Mouse (Mus musculus): ENCODE results near the gene Nup107. TPM values are rescaled to one million over a fixed set of nuclear protein-coding genes. Genes with fewer than 3 reads are reported as not detected.

Gene Nup107
- polyA plus RNA-seq, 1 experiment from 2014 or later: 33.7 TPM

DNA sequence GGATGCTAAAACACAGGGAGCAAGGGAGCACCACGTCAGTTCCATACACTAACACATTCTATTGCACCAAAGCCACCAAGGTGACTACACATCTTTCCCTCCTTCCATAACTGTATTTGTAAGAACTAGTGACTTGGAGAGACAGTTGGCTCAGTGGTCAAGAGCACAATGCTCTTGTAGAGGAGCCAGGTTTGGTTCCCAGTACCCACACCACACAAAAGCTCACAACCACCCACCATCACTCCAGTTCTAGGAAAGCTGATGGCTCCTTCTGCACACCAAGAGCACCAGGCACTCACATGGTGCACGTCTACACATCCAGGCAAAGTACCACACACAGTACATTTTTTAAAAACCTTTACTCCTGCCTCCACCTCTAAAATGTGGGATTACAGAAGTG lies 10.4 kb downstream of the Nup107 start:
- no peaks in the 10 kb centered on the region for H3K27me3 ChIP-seq (replicated peaks)
- H3K4me1 ChIP-seq: no peaks in the 10 kb centered on the region
- H3K9ac ChIP-seq: no peak overlapping the region
- ATAC-seq (replicated peaks): no peak
- no peaks in the 10 kb centered on the region for H3K9me3 ChIP-seq
- H3K4me2 ChIP-seq: no peak overlapping the region
- H3K36me3 ChIP-seq (replicated peaks): peaks cover 28% of the 10 kb centered on the region
- H3K27ac ChIP-seq: no peak overlapping the region
- 96% methylated on average over 2 of the region's 2 CpGs for WGBS
- no peak overlapping the region for H3K4me3 ChIP-seq

DNA sequence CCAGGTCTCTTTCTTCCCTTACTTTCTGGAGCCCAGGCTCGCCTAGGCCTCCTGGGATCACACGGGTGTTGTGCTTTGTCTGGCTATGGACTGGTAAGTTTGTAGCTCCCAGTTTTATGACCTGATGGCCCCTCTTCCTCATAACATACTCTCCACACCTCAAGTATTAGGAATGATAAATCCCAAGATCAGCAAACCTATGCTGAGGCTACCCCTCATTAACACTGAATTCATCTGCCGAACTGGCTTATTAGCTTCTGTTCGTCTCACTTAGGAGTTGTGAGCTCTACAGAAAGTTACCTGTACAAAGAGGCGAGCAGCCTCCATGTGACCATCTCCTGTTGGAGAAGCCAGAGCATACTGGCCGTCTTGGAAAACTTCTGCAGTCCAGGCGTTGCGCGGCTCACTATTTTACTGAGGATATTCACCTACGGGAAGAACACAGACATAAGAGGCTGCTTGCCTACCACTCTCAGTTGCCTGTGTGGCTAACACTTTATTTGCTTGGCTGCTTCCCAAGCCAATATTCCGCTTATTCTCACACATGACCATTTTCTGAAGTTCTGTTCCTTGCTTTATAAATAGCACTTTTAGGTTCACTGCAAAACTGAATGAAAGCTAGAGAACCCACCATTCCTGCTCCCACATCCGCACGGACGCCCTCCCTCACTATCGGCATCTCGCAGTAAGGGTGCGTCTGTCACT lies 11.3 kb downstream of the Nup107 start:
- Histone ChIP-seq H3K4me2 (no peak overlapping the region), H3K27ac (no peak overlapping the region), H3K4me3 (no peak overlapping the region), H3K9me3 (no peaks in the 10 kb centered on the region), H3K9ac (no peak overlapping the region), H3K36me3 (replicated peaks) (peaks cover 26% of the 10 kb centered on the region), H3K4me1 (no peaks in the 10 kb centered on the region), H3K27me3 (replicated peaks) (no peaks in the 10 kb centered on the region)
- ATAC-seq (replicated peaks): no peak
- WGBS: 96% methylated on average over 17 of the region's 17 CpGs

DNA sequence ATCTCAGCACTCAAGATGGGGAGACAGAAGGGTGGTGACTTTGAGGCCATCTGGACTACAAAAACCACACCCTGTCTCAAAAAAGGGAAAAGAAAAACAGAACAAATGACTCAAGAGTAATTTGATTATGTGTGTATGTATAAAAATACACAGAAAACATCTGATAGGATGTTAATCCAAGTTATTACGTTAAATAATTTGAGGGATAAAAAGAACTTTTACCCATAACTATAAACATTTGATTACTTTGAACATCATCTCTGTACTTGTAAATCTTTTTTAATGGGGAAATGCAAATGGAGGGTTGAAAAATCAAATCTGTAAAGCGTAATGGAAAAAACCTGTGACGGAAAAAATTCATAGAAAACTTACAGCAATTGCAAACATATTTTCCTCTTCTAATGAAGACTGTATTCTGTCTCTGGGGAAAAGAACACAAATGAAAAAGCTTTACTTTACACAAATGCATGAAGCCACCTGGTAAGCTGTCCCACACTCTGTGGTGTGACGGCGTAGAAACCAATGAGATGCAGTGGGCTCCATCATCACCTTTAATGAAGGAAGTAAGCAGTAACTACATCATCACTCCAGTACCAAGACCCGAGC lies 12.1 kb downstream of the Nup107 start:
- Histone ChIP-seq H3K9ac (no peak overlapping the region), H3K36me3 (replicated peaks) (peaks cover 31% of the 10 kb centered on the region; the same call in 1 of the 2 replicates), H3K9me3 (no peaks in the 10 kb centered on the region), H3K27ac (no peak overlapping the region), H3K4me2 (no peak overlapping the region), H3K4me1 (no peaks in the 10 kb centered on the region), H3K27me3 (replicated peaks) (no peaks in the 10 kb centered on the region), H3K4me3 (no peak overlapping the region)
- no peak for ATAC-seq (replicated peaks)
- 97% methylated on average over 6 of the region's 6 CpGs for whole genome bisulfite sequencing

- no peak overlapping the region for H3K4me3 ChIP-seq
Measured at GRCm38 (mm10) chr10:117779581-117780305, 12.8 kb downstream of the Nup107 start.

GRCm38 (mm10) chr10:117778951-117779350 lies 13.6 kb downstream of the Nup107 start:
- Histone ChIP-seq H3K36me3 (replicated peaks) (peaks cover 32% of the 10 kb centered on the region), H3K4me3 (no peak overlapping the region), H3K9ac (no peak overlapping the region), H3K9me3 (no peaks in the 10 kb centered on the region), H3K27ac (no peak overlapping the region), H3K4me2 (no peak overlapping the region), H3K4me1 (no peaks in the 10 kb centered on the region), H3K27me3 (replicated peaks) (no peaks in the 10 kb centered on the region)
- 95% methylated on average over 4 of the region's 4 CpGs for WGBS
- no peak for ATAC-seq (replicated peaks)

More at GRCm38 (mm10) chr10:117779581-117780305, 12.8 kb downstream of the Nup107 start:
- H3K36me3 ChIP-seq (replicated peaks): peaks cover 31% of the 10 kb centered on the region; the same call in 1 of the 2 replicates
- H3K27ac ChIP-seq: no peak overlapping the region
- no peak overlapping the region for H3K4me2 ChIP-seq
- H3K27me3 ChIP-seq (replicated peaks): no peaks in the 10 kb centered on the region
- WGBS: 92% methylated on average over 8 of the region's 8 CpGs
- no peaks in the 10 kb centered on the region for H3K9me3 ChIP-seq
- no peaks in the 10 kb centered on the region for H3K4me1 ChIP-seq
- no peak for ATAC-seq (replicated peaks)
- H3K9ac ChIP-seq: no peak overlapping the region

DNA sequence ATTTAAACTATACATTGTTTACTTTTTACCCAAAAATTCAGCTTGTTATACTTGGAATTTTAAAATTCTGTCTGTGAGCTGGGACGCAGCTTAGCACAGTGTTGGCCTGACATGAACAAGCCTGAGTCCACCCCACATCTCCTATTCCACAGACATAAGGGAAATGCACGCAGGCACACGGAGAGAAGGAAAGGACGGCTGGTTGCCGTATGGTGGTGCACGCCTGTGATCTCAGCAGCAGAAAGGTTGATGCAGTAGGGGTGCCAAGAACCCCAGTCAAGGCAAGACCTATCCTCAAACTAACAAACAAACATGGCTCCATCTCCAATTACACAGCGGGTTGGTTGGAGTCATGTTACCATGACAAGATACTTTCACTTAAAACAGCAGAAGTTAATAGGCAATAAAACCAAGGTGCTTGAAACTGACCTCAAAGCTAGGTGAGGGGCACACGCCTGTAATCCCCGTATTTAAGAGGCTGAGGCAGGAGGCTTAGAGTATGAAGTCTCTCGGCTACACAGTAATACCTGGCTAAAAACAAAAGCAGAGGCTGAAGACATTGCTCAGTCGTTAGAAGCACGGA lies 14.1 kb downstream of the Nup107 start:
- Histone ChIP-seq H3K9me3 (no peaks in the 10 kb centered on the region), H3K36me3 (replicated peaks) (peaks cover 31% of the 10 kb centered on the region), H3K27ac (no peak overlapping the region), H3K4me2 (no peak overlapping the region), H3K4me3 (no peak overlapping the region), H3K27me3 (replicated peaks) (no peaks in the 10 kb centered on the region), H3K9ac (no peak overlapping the region), H3K4me1 (no peaks in the 10 kb centered on the region)
- ATAC-seq (replicated peaks): no peak
- WGBS: 96% methylated on average over 12 of the region's 12 CpGs

GRCm38 (mm10) chr10:117777501-117778327 lies 14.8 kb downstream of the Nup107 start:
- H3K27ac ChIP-seq: no peak overlapping the region
- 96% methylated on average over 17 of the region's 17 CpGs for WGBS
- ATAC-seq (replicated peaks): no peak
- H3K36me3 ChIP-seq (replicated peaks): peaks cover 36% of the 10 kb centered on the region
- no peak overlapping the region for H3K9ac ChIP-seq
- H3K4me2 ChIP-seq: no peak overlapping the region
- no peaks in the 10 kb centered on the region for H3K4me1 ChIP-seq
- H3K4me3 ChIP-seq: no peak overlapping the region
- no peaks in the 10 kb centered on the region for H3K27me3 ChIP-seq (replicated peaks)
- no peaks in the 10 kb centered on the region for H3K9me3 ChIP-seq

DNA sequence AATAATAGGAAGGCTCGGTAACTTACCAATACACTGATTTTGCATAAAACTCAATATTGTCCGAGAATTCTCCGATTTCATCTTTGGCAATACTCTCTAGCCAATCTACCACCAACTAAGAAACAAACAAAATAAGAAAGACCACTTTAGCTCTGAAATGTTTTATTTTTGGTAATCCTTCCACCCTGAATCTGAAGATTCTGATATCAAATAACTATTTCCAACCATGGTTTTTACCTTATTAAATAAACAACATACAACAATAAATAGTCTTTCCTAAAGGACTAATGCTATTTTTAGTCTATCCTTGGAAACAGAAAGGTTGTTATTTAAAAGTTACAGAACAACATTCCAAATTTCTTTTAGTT lies 15.4 kb downstream of the Nup107 start:
- Histone ChIP-seq H3K9ac (no peak overlapping the region), H3K27ac (no peak overlapping the region), H3K27me3 (replicated peaks) (no peaks in the 10 kb centered on the region), H3K36me3 (replicated peaks) (peaks cover 41% of the 10 kb centered on the region), H3K4me1 (no peaks in the 10 kb centered on the region), H3K4me3 (no peak overlapping the region), H3K9me3 (no peaks in the 10 kb centered on the region), H3K4me2 (no peak overlapping the region)
- no peak for ATAC-seq (replicated peaks)
- 94% methylated on average over 3 of the region's 3 CpGs for WGBS

DNA sequence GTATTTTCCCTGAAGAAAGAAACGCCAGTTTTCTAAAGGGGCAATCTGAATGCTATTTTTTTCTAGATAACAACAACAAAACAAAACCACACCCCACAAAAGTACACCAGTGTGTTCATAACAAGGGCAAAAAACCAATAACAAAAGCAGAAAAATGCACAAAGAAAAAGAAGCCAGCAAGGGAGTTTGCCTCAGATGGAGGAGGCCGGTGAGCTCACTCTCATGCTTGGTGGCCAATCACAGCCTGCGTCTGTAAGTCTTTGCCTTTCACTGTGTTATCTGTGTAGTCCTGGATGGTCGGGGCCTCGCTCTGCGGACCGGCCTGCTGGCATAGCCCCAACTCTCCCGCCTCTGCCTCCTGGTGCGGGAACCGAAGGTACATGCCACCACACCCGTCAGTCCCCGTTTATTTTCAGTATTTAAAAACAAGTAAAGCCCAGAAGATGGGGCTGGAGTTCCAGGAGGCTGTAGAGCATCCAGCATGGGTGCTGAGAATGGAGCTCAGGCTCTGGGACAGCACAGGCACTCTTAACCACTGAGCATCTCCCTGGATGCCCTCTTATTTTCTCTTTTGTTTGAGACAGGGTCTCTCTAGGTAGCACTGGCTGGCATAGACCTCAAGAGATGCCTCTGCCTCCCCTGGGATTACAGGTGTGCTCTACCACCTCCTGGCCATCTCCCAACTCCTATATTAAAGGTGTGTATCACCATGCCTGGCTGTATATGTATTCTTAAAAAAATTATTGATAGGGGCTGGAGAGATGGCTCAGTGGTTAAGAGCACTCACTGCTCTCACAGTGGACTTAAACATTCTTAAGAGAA lies 16.0 kb downstream of the Nup107 start:
- Histone ChIP-seq H3K4me2 (no peak overlapping the region), H3K9ac (no peak overlapping the region), H3K4me3 (no peak overlapping the region), H3K36me3 (replicated peaks) (peaks cover 41% of the 10 kb centered on the region), H3K27ac (no peak overlapping the region), H3K4me1 (no peaks in the 10 kb centered on the region), H3K9me3 (no peaks in the 10 kb centered on the region), H3K27me3 (replicated peaks) (no peaks in the 10 kb centered on the region)
- ATAC-seq (replicated peaks): no peak
- WGBS: 93% methylated on average over 12 of the region's 12 CpGs

DNA sequence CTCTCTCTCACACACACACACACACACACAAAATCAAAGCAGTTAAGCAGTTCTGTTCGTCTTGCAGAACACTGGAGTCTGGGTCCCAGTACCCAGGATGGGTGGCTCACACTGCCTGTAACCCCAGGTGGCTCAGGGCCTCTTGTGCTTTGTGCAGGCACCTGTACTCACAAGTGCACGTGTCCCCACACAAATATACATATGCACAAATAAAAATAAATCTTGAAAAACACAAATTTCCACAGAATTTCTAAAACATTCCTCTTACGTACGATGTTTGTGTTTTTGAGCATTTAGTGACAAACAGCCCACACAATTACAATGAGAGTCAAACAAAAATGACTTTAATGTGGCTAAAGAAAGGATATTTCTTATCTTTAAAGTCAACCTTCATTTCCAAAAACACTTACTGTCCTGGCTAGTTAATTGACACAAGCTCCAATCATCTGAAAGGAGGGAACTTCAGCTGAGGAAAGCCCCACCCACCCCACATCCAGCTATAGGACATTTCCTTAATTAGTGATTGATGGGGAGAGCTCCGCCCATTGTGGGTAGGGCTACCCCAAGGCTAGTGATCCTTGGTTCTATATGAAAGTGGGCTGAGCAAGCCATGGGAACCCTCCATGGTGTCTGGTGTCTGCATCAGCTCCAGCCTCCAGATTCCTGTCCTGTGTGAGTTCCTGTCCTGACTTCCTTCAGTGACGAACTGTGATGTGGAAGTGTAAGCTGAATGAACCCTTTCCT lies 16.9 kb downstream of the Nup107 start:
- H3K27ac ChIP-seq: no peak overlapping the region
- no peak overlapping the region for H3K4me2 ChIP-seq
- ATAC-seq (replicated peaks): no peak
- peaks cover 42% of the 10 kb centered on the region for H3K36me3 ChIP-seq (replicated peaks)
- H3K4me3 ChIP-seq: no peak overlapping the region
- H3K9ac ChIP-seq: no peak overlapping the region
- H3K4me1 ChIP-seq: no peaks in the 10 kb centered on the region
- no peaks in the 10 kb centered on the region for H3K9me3 ChIP-seq
- no peaks in the 10 kb centered on the region for H3K27me3 ChIP-seq (replicated peaks)
- WGBS: 92% methylated on average over 6 of the region's 6 CpGs

DNA sequence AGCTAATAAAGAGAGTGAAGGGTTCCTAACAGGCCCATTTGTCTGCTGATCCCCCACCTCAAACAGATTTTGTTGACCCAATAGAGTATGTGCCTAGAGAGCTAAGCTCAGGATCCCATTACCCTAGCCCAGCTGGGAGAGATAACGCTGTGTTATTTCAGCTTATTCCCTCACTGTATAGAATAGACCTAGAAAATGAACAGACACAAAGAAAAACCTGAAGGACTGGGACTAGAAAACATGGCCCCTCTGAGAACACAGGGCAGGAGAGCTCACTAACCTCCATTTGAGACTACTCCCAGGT lies 17.7 kb downstream of the Nup107 start:
- H3K9me3 ChIP-seq: no peaks in the 10 kb centered on the region
- H3K4me1 ChIP-seq: no peaks in the 10 kb centered on the region
- no peaks in the 10 kb centered on the region for H3K27me3 ChIP-seq (replicated peaks)
- no peak for ATAC-seq (replicated peaks)
- H3K9ac ChIP-seq: no peak overlapping the region
- H3K36me3 ChIP-seq (replicated peaks): peaks cover 43% of the 10 kb centered on the region
- H3K4me2 ChIP-seq: no peak overlapping the region
- no peak overlapping the region for H3K27ac ChIP-seq
- 93% methylated on average over 1 of the region's 1 CpGs for WGBS
- H3K4me3 ChIP-seq: no peak overlapping the region
